Mouse (Mus musculus) midbrain, embryonic 12.5 days (tissue): ENCODE data around the gene Lrmda. TPM values are rescaled to one million over a fixed set of nuclear protein-coding genes. Genes with fewer than 3 reads are reported as not detected.

Experiments used
- ATAC-seq: fragments of 200-750 bp; cut with Nextera tagmentation; 2 replicates; pipeline ENCODE4 v1.8.0; 2017; ENCODE audit warnings: low read depth, moderate TSS enrichment, moderate library complexity; ENCODE audit not compliant: low FRiP score
- H3K27ac ChIP-seq: fragments of 300-500 bp; sonication (generic); replicated peaks from 2 replicates; pipeline ENCODE4 v1.5.1; 2016; ENCODE audit warnings: mild to moderate bottlenecking
- H3K27me3 ChIP-seq: fragments of 300-500 bp; sonication (generic); 2 replicates; pipeline ENCODE4 v1.6.1; 2016; ENCODE audit warnings: mild to moderate bottlenecking
- H3K36me3 ChIP-seq: fragments of 300-500 bp; sonication (generic); 2 replicates; pipeline ENCODE4 v1.6.1; 2016
- H3K4me1 ChIP-seq: fragments of 300-500 bp; sonication (generic); 2 replicates; pipeline ENCODE4 v1.6.1; 2016
- H3K4me2 ChIP-seq: fragments of 300-500 bp; sonication (generic); replicated peaks from 2 replicates; pipeline ENCODE4 v1.6.1; 2016; ENCODE audit warnings: mild to moderate bottlenecking, moderate library complexity
- H3K4me3 ChIP-seq: fragments of 300-500 bp; sonication (generic); 2 replicates; pipeline ENCODE4 v1.5.1; 2016; ENCODE audit warnings: mild to moderate bottlenecking
- H3K9ac ChIP-seq: fragments of 300-500 bp; sonication (generic); replicated peaks from 2 replicates; pipeline ENCODE4 v1.6.1; 2016; ENCODE audit warnings: mild to moderate bottlenecking, moderate library complexity
- H3K9me3 ChIP-seq: fragments of 300-500 bp; sonication (generic); 2 replicates; pipeline ENCODE4 v1.6.1; 2016; ENCODE audit warnings: mild to moderate bottlenecking
- WGBS: fragments of 180-500 bp; shearing (Covaris S2); methylation state at CpG from one replicate; pipeline ENCODE4 v1.1.7; 2016; 5-methylcytosine and 5-hydroxymethylcytosine counted together
- polyA plus RNA-seq: library from polyadenylated mRNA; unstranded; fragments of >200 nt; fragmentation: Nextera tagmentation; extraction: Ambion mirVana; gene quantifications from 2 replicates; pipeline ENCODE4 v1.2.1, GENCODE M21; 2016

Lrmda gene
- polyA plus RNA-seq, 1 experiment from 2014 or later, result not detected

GRCm38 (mm10) chr14:22228253-22228968 lies 208.9 kb downstream of the Lrmda start:
- Histone ChIP-seq H3K27ac (no peak overlapping the region), H3K36me3 (no peaks in the 10 kb centered on the region), H3K4me1 (no peaks in the 10 kb centered on the region), H3K9me3 (no peaks in the 10 kb centered on the region), H3K4me2 (no peak overlapping the region), H3K4me3 (no peak overlapping the region), H3K27me3 (no peaks in the 10 kb centered on the region), H3K9ac (no peak overlapping the region)
- no peak for ATAC-seq
- 87% methylated on average over 7 of the region's 7 CpGs for WGBS

- Histone ChIP-seq H3K27ac (no peak overlapping the region), H3K36me3 (no peaks in the 10 kb centered on the region), H3K27me3 (no peaks in the 10 kb centered on the region), H3K9me3 (no peaks in the 10 kb centered on the region), H3K4me1 (0 out of 2 replicates have a peak, but pooled peaks cover 7% of the 10 kb centered on the region), H3K4me2 (no peak overlapping the region), H3K4me3 (no peak overlapping the region), H3K9ac (no peak overlapping the region)
- ATAC-seq, result peak; percentile 74; the same call in 1 of the 2 replicates
- 50% methylated on average over 3 of the region's 3 CpGs for WGBS
Observed at GRCm38 (mm10) chr14:22240315-22240714, 220.8 kb downstream of the Lrmda start.

GRCm38 (mm10) chr14:22255458-22255857 lies 235.9 kb downstream of the Lrmda start:
- Histone ChIP-seq H3K27me3 (no peaks in the 10 kb centered on the region), H3K9me3 (no peaks in the 10 kb centered on the region), H3K4me1 (peaks cover 11% of the 10 kb centered on the region), H3K27ac (no peak overlapping the region), H3K4me3 (no peak overlapping the region), H3K9ac (no peak overlapping the region), H3K4me2 (no peak overlapping the region), H3K36me3 (no peaks in the 10 kb centered on the region)
- WGBS, result 90% methylated on average over 12 of the region's 12 CpGs
- ATAC-seq, result no peak

GRCm38 (mm10) chr14:22256274-22256673 lies 236.8 kb downstream of the Lrmda start:
- Histone ChIP-seq H3K4me1 (peaks cover 11% of the 10 kb centered on the region), H3K9me3 (no peaks in the 10 kb centered on the region), H3K36me3 (no peaks in the 10 kb centered on the region), H3K4me2 (no peak overlapping the region), H3K27me3 (no peaks in the 10 kb centered on the region), H3K27ac (no peak overlapping the region), H3K4me3 (no peak overlapping the region), H3K9ac (no peak overlapping the region)
- no peak for ATAC-seq
- 90% methylated on average over 12 of the region's 12 CpGs for WGBS

- H3K27me3 ChIP-seq, result no peaks in the 10 kb centered on the region; the same call in 1 of the 2 replicates
- no peaks in the 10 kb centered on the region for H3K36me3 ChIP-seq
- peak overlapping the region; percentile 68 for H3K27ac ChIP-seq
- peak overlapping the region; percentile 44; the same call in 1 of the 2 replicates for H3K9ac ChIP-seq
- peaks cover 11% of the 10 kb centered on the region for H3K4me1 ChIP-seq
- H3K4me2 ChIP-seq, result peak overlapping the region; percentile 36
- 23% methylated on average over 10 of the region's 10 CpGs for WGBS
- H3K4me3 ChIP-seq, result no peak overlapping the region
- no peaks in the 10 kb centered on the region for H3K9me3 ChIP-seq
- ATAC-seq, result peak; percentile 73
Observed at GRCm38 (mm10) chr14:22259376-22260032, 240.0 kb downstream of the Lrmda start.

- Histone ChIP-seq H3K9ac (no peak overlapping the region), H3K36me3 (no peaks in the 10 kb centered on the region), H3K27me3 (no peaks in the 10 kb centered on the region; the same call in 1 of the 2 replicates), H3K4me2 (no peak overlapping the region), H3K4me1 (peaks cover 11% of the 10 kb centered on the region), H3K27ac (peak overlapping the region; percentile 68; the same call in 1 of the 2 replicates), H3K4me3 (no peak overlapping the region), H3K9me3 (no peaks in the 10 kb centered on the region)
- WGBS, result 55% methylated on average over 5 of the region's 5 CpGs
- ATAC-seq, result no peak
Observed at GRCm38 (mm10) chr14:22260033-22260419, 240.5 kb downstream of the Lrmda start.

- Histone ChIP-seq H3K4me1 (no peaks in the 10 kb centered on the region), H3K27me3 (no peaks in the 10 kb centered on the region; the same call in 1 of the 2 replicates), H3K9me3 (no peaks in the 10 kb centered on the region), H3K4me3 (no peak overlapping the region), H3K36me3 (no peaks in the 10 kb centered on the region), H3K4me2 (no peak overlapping the region), H3K9ac (no peak overlapping the region), H3K27ac (no peak overlapping the region)
- 86% methylated on average over 4 of the region's 4 CpGs for WGBS
- no peak for ATAC-seq
Observed at GRCm38 (mm10) chr14:22265229-22265905, 245.9 kb downstream of the Lrmda start.

GRCm38 (mm10) chr14:22269812-22270211 lies 250.3 kb downstream of the Lrmda start:
- Histone ChIP-seq H3K9ac (no peak overlapping the region), H3K4me2 (no peak overlapping the region), H3K9me3 (no peaks in the 10 kb centered on the region), H3K4me3 (no peak overlapping the region), H3K4me1 (no peaks in the 10 kb centered on the region), H3K27ac (no peak overlapping the region), H3K27me3 (peaks cover 3% of the 10 kb centered on the region; the same call in 1 of the 2 replicates), H3K36me3 (no peaks in the 10 kb centered on the region)
- ATAC-seq, result no peak
- WGBS, result 89% methylated on average over 9 of the region's 9 CpGs

- Histone ChIP-seq H3K4me2 (no peak overlapping the region), H3K9ac (no peak overlapping the region), H3K27me3 (peaks cover 14% of the 10 kb centered on the region), H3K36me3 (no peaks in the 10 kb centered on the region), H3K4me1 (0 out of 2 replicates have a peak, but pooled peaks cover 5% of the 10 kb centered on the region), H3K27ac (no peak overlapping the region), H3K9me3 (no peaks in the 10 kb centered on the region), H3K4me3 (no peak overlapping the region)
- WGBS, result 95% methylated on average over 5 of the region's 5 CpGs
- no peak for ATAC-seq
Observed at GRCm38 (mm10) chr14:22278053-22278452, 258.5 kb downstream of the Lrmda start.

GRCm38 (mm10) chr14:22279591-22279990 lies 260.1 kb downstream of the Lrmda start:
- Histone ChIP-seq H3K4me2 (no peak overlapping the region), H3K27me3 (peaks cover 14% of the 10 kb centered on the region), H3K4me1 (0 out of 2 replicates have a peak, but pooled peaks cover 6% of the 10 kb centered on the region), H3K36me3 (no peaks in the 10 kb centered on the region), H3K9ac (no peak overlapping the region), H3K9me3 (no peaks in the 10 kb centered on the region), H3K27ac (no peak overlapping the region), H3K4me3 (no peak overlapping the region)
- no peak for ATAC-seq
- 89% methylated on average over 4 of the region's 4 CpGs for WGBS

- H3K4me3 ChIP-seq, result no peak overlapping the region
- 0 out of 2 replicates have a peak, but pooled peaks cover 6% of the 10 kb centered on the region for H3K4me1 ChIP-seq
- H3K9ac ChIP-seq, result no peak overlapping the region
- H3K27me3 ChIP-seq, result peaks cover 18% of the 10 kb centered on the region
- no peaks in the 10 kb centered on the region for H3K9me3 ChIP-seq
- H3K36me3 ChIP-seq, result no peaks in the 10 kb centered on the region
- H3K4me2 ChIP-seq, result no peak overlapping the region
- ATAC-seq, result no peak
- 67% methylated on average over 7 of the region's 7 CpGs for WGBS
- H3K27ac ChIP-seq, result no peak overlapping the region
Observed at GRCm38 (mm10) chr14:22281630-22282029, 262.1 kb downstream of the Lrmda start.

GRCm38 (mm10) chr14:22282847-22283246 lies 263.3 kb downstream of the Lrmda start:
- no peak overlapping the region for H3K4me2 ChIP-seq
- 0 out of 2 replicates have a peak, but pooled peaks cover 6% of the 10 kb centered on the region for H3K4me1 ChIP-seq
- no peaks in the 10 kb centered on the region for H3K36me3 ChIP-seq
- no peaks in the 10 kb centered on the region for H3K9me3 ChIP-seq
- H3K9ac ChIP-seq, result no peak overlapping the region
- H3K27me3 ChIP-seq, result peaks cover 24% of the 10 kb centered on the region
- H3K27ac ChIP-seq, result no peak overlapping the region
- H3K4me3 ChIP-seq, result no peak overlapping the region
- ATAC-seq, result no peak
- 10% methylated on average over 6 of the region's 6 CpGs for WGBS
